In the genomic region with DNA sequence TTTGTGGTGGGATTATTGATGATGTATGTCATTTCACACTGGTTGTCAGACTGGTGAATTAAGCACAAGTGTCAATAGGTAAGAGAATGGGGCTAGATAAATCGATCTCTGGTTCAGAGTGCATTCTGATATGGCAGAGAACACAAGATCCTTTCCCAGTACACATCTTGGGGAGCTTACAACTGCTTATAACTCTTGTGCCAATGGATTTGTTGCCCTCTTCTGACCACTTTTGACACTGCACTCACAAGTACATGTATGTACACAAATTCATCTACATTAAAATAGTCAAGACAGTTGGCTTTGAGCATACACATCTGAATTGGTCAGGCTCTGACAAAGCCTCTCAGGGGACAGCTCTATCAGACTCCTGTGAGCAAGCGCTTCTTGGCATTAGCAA, we compare ENCODE assay signal across 9 mouse cellular contexts.
DNase-seq lines count a peak whose midpoint lies in the region; ATAC-seq and TF ChIP-seq lines count a peak whose summit lies in the region.
"Had no signal": no experiment of that assay in that cellular context is flagged by ENCODE, and none has a peak within 500 bp of the region (broad histone marks: within the 10 kb centered on the region; RNA-seq: fewer than 3 reads in every experiment).

No protein-coding gene starts in this region.

- TF ChIP-seq POLR2A in cerebellum, adult 2 months (IDR thresholded peaks at IDR 0.05; ENCODE audit: borderline replicate concordance, insufficient read depth, low read length), result no peak

- H3K4me1 ChIP-seq in cerebellum, adult 2 months (ENCODE audit: control insufficient read depth, insufficient read depth, low read length), result no peaks in the 10 kb centered on the region
- no peaks in the 10 kb centered on the region for H3K4me1 ChIP-seq in neural tube, embryonic 15.5 days
- H3K4me1 ChIP-seq in hindbrain, embryonic 16.5 days (ENCODE audit: control insufficient read depth, insufficient read depth, low read depth, low read length), result no peaks in the 10 kb centered on the region
- H3K4me1 ChIP-seq: liver, embryonic 12.5 days had no signal

- no peaks in the 10 kb centered on the region for H3K36me3 ChIP-seq in neural tube, embryonic 15.5 days
- no peaks in the 10 kb centered on the region for H3K36me3 ChIP-seq in hindbrain, embryonic 16.5 days (ENCODE audit: control insufficient read depth, insufficient read depth, low read length)
- H3K36me3 ChIP-seq: liver, embryonic 12.5 days had no signal

- H3K9me3 ChIP-seq in neural tube, embryonic 15.5 days (replicated peaks), result no peaks in the 10 kb centered on the region
- H3K9me3 ChIP-seq in hindbrain, embryonic 16.5 days (ENCODE audit: control insufficient read depth, low read length), result no peaks in the 10 kb centered on the region
- H3K9me3 ChIP-seq: liver, embryonic 12.5 days had no signal

- H3K9ac ChIP-seq in neural tube, embryonic 15.5 days (replicated peaks), result no peak overlapping the region
- no peak overlapping the region for H3K9ac ChIP-seq in hindbrain, embryonic 16.5 days (ENCODE audit: low read depth, low read length)
- H3K9ac ChIP-seq: liver, embryonic 12.5 days had no signal

- no peak overlapping the region for H3K27ac ChIP-seq in cerebellum, adult 2 months (ENCODE audit: insufficient read depth, low read length)
- no peak overlapping the region for H3K27ac ChIP-seq in neural tube, embryonic 15.5 days (replicated peaks)
- no peak overlapping the region for H3K27ac ChIP-seq in hindbrain, embryonic 16.5 days (ENCODE audit: low read depth, low read length)
- H3K27ac ChIP-seq: liver, embryonic 12.5 days had no signal

- no peak for ATAC-seq in neural tube, embryonic 15.5 days (ENCODE audit: low FRiP score)
- ATAC-seq in hindbrain, embryonic 16.5 days, result peak; percentile 24; the same call in 1 of the 2 replicates
- no peak for ATAC-seq in monocyte, adult 5-6 weeks (replicated peaks; ENCODE audit: insufficient number of reproducible peaks, low FRiP score, low TSS enrichment, poor library complexity, severe bottlenecking)
- ATAC-seq: liver, embryonic 12.5 days had no signal

- H3K4me2 ChIP-seq in neural tube, embryonic 15.5 days, result no peak overlapping the region
- no peak overlapping the region for H3K4me2 ChIP-seq in hindbrain, embryonic 16.5 days (ENCODE audit: low read length)
- H3K4me2 ChIP-seq: liver, embryonic 12.5 days had no signal

- 66% methylated on average over 2 of the region's 2 CpGs for WGBS in cerebellum, adult 2 months
- 70% methylated on average over 2 of the region's 2 CpGs for WGBS in neural tube, embryonic 15.5 days
- WGBS in hindbrain, embryonic 16.5 days, result 76% methylated on average over 2 of the region's 2 CpGs

- 0 out of 2 replicates have a peak, but pooled peaks have one; percentile 2 for TF ChIP-seq CTCF in cerebellum, adult 2 months (IDR thresholded peaks at IDR 0.05; ENCODE audit: borderline replicate concordance, insufficient read depth, low read depth, low read length)

- no peaks in the 10 kb centered on the region for H3K27me3 ChIP-seq in cerebellum, adult 2 months (ENCODE audit: control insufficient read depth, insufficient read depth, low read length)
- H3K27me3 ChIP-seq in neural tube, embryonic 15.5 days (replicated peaks), result no peaks in the 10 kb centered on the region
- no peaks in the 10 kb centered on the region for H3K27me3 ChIP-seq in hindbrain, embryonic 16.5 days (replicated peaks; ENCODE audit: control insufficient read depth, insufficient read depth, low read length)
- H3K27me3 ChIP-seq: liver, embryonic 12.5 days had no signal

- no peak for DNase-seq in cerebellum, adult 2 months
- DNase-seq in cerebellum, adult 9-11 months, result no peak
- peak; percentile 13 for DNase-seq in neural tube, embryonic 10.5 days (ENCODE audit: extremely low spot score, low spot score)
- DNase-seq in right cerebral cortex, postnatal 4 days, result peak; percentile 12
- no peak for DNase-seq in urinary bladder, adult 2 months (ENCODE audit: low spot score)

- H3K4me3 ChIP-seq in cerebellum, adult 2 months (replicated peaks; ENCODE audit: insufficient read depth, low read depth, low read length), result no peak overlapping the region
- H3K4me3 ChIP-seq in neural tube, embryonic 15.5 days (replicated peaks), result no peak overlapping the region
- no peak overlapping the region for H3K4me3 ChIP-seq in hindbrain, embryonic 16.5 days (ENCODE audit: low read length)
- H3K4me3 ChIP-seq: liver, embryonic 12.5 days had no signal

Comparison
In these comparisons a context has a peak if more than half of its experiments do, and no peak if none do; other contexts are left out.
1. DNase-seq: peak in neural tube, embryonic 10.5 days (single experiment) and right cerebral cortex, postnatal 4 days (single experiment); none in cerebellum, adult 2 months (0 of 2), cerebellum, adult 9-11 months (single experiment) and urinary bladder, adult 2 months (single experiment).